Mouse (Mus musculus) CH12.LX (cell line): Measurements from ENCODE around the gene Ogfrl1.

Source experiments
- CHD1 ChIP-seq: IDR thresholded peaks from 2 replicates; pipeline ENCODE4 v1.6.1; 2012; ENCODE audit warnings: low read depth, low read length, improper control_type of control experiment, inconsistent platforms
- POLR2A ChIP-seq: IDR thresholded peaks from 2 replicates; pipeline ENCODE4 v1.6.1; 2011; ENCODE audit warnings: low read depth, mild to moderate bottlenecking, improper control_type of control experiment, low read length
- USF2 ChIP-seq: conservative IDR thresholded peaks from 2 replicates; pipeline ENCODE4 v1.6.1; 2011; ENCODE audit warnings: low read depth, low read length, improper control_type of control experiment
- ZC3H11A ChIP-seq: IDR thresholded peaks from 2 replicates; pipeline ENCODE4 v1.6.1; 2012; ENCODE audit warnings: low read depth, mild to moderate bottlenecking, inconsistent platforms, low read length, improper control_type of control experiment

GRCm38 (mm10) chr1:23418941-23419340 is 21.4 kb upstream of the Ogfrl1 start:
- no peak for TF ChIP-seq CHD1
- no peak for TF ChIP-seq ZC3H11A
- TF ChIP-seq POLR2A = no peak
- no peak for TF ChIP-seq USF2
